Mouse (Mus musculus): ENCODE results near the gene Hdac4.

Gene Hdac4

GRCm38 (mm10) chr1:92195360-92196149 lies at the start of gene Hdac4:
TSS of gene Hdac4 (minus strand) at chr1:92195699.
- DNase-seq, result no peak

GRCm38 (mm10) chr1:92243549-92243948 lies 48.0 kb upstream of the Hdac4 start:
- DNase-seq, result no peak

GRCm38 (mm10) chr1:92240072-92240471 lies 44.6 kb upstream of the Hdac4 start:
- no peak for DNase-seq

- DNase-seq, result no peak
These were observed 40.1 kb upstream of the Hdac4 start for GRCm38 (mm10) chr1:92235600-92235999.

- no peak for DNase-seq
These were observed 29.8 kb upstream of the Hdac4 start for GRCm38 (mm10) chr1:92225297-92225696.

- peak; percentile 32 for DNase-seq
These were observed 28.7 kb upstream of the Hdac4 start for GRCm38 (mm10) chr1:92223956-92224891.

- DNase-seq, result no peak
These were observed 21.2 kb upstream of the Hdac4 start for GRCm38 (mm10) chr1:92216710-92217109.

GRCm38 (mm10) chr1:92215996-92216630 lies 20.6 kb upstream of the Hdac4 start:
- DNase-seq, result no peak

- no peak for DNase-seq
These were observed 19.7 kb upstream of the Hdac4 start for GRCm38 (mm10) chr1:92215131-92215638.

- DNase-seq, result peak; percentile 64
These were observed 16.7 kb upstream of the Hdac4 start for GRCm38 (mm10) chr1:92212003-92212750.

- no peak for DNase-seq
These were observed 7.3 kb upstream of the Hdac4 start for GRCm38 (mm10) chr1:92202639-92203352.

- no peak for DNase-seq
These were observed 5.0 kb downstream of the Hdac4 start for GRCm38 (mm10) chr1:92190463-92190862.

- no peak for DNase-seq
These were observed 8.4 kb downstream of the Hdac4 start for GRCm38 (mm10) chr1:92187137-92187536.

GRCm38 (mm10) chr1:92184600-92184999 lies 10.9 kb downstream of the Hdac4 start:
- DNase-seq, result no peak

- DNase-seq, result no peak
These were observed 12.3 kb downstream of the Hdac4 start for GRCm38 (mm10) chr1:92183101-92183790.

GRCm38 (mm10) chr1:92181970-92182369 lies 13.5 kb downstream of the Hdac4 start:
- no peak for DNase-seq

GRCm38 (mm10) chr1:92180141-92181137 lies 15.1 kb downstream of the Hdac4 start:
- DNase-seq, result peak; percentile 100

GRCm38 (mm10) chr1:92179489-92180006 lies 16.0 kb downstream of the Hdac4 start:
- DNase-seq, result no peak

- peak; percentile 24 for DNase-seq
These were observed 16.4 kb downstream of the Hdac4 start for GRCm38 (mm10) chr1:92179070-92179469.
